Mouse (Mus musculus) stomach, embryonic 15.5 days (tissue): ENCODE data around the gene Dram2. TPM values are rescaled to one million over a fixed set of nuclear protein-coding genes. Genes with fewer than 3 reads are reported as not detected.
A peak's percentile ranks its signal among the peaks of the same experiment; 100 is the strongest.

Experiments
- ATAC-seq: fragments of 200-750 bp; cut with Nextera tagmentation; 2 replicates; pipeline ENCODE4 v1.8.0; 2017; ENCODE audit warnings: low read depth, moderate number of reproducible peaks, moderate TSS enrichment; ENCODE audit not compliant: insufficient read depth, low FRiP score
- H3K27ac ChIP-seq: fragments of 300-500 bp; sonication (generic); 2 replicates; pipeline ENCODE4 v1.5.1; 2015; ENCODE audit warnings: mild to moderate bottlenecking, inconsistent platforms
- H3K27me3 ChIP-seq: fragments of 300-500 bp; sonication (generic); replicated peaks from 2 replicates; pipeline ENCODE4 v1.6.1; 2015; ENCODE audit warnings: inconsistent platforms
- H3K36me3 ChIP-seq: fragments of 300-500 bp; sonication (generic); 2 replicates; pipeline ENCODE4 v1.6.1; 2015; ENCODE audit warnings: inconsistent platforms
- H3K4me1 ChIP-seq: fragments of 300-500 bp; sonication (generic); 2 replicates; pipeline ENCODE4 v1.6.1; 2015; ENCODE audit warnings: inconsistent platforms
- H3K4me2 ChIP-seq: fragments of 300-500 bp; sonication (generic); 2 replicates; pipeline ENCODE4 v1.6.1; 2015; ENCODE audit warnings: mild to moderate bottlenecking, inconsistent platforms
- H3K4me3 ChIP-seq: fragments of 300-500 bp; sonication (generic); replicated peaks from 2 replicates; pipeline ENCODE4 v1.5.1; 2015; ENCODE audit warnings: inconsistent platforms
- H3K9ac ChIP-seq: fragments of 300-500 bp; sonication (generic); 2 replicates; pipeline ENCODE4 v1.6.1; 2015; ENCODE audit warnings: inconsistent platforms
- H3K9me3 ChIP-seq: fragments of 300-500 bp; sonication (generic); 2 replicates; pipeline ENCODE4 v1.6.1; 2016; ENCODE audit warnings: inconsistent platforms
- WGBS: fragments of 180-500 bp; shearing (Covaris S2); methylation state at CpG from one replicate; pipeline ENCODE4 v1.1.7; 2015; 5-methylcytosine and 5-hydroxymethylcytosine counted together
- polyA plus RNA-seq: library from polyadenylated mRNA; unstranded; fragments of >200 nt; fragmentation: Nextera tagmentation; extraction: Ambion mirVana; gene quantifications from 2 replicates; pipeline ENCODE4 v1.2.1, GENCODE M21; 2015

The Dram2 gene
- 70.3 and 82.3 TPM in 2 replicates for polyA plus RNA-seq

DNA sequence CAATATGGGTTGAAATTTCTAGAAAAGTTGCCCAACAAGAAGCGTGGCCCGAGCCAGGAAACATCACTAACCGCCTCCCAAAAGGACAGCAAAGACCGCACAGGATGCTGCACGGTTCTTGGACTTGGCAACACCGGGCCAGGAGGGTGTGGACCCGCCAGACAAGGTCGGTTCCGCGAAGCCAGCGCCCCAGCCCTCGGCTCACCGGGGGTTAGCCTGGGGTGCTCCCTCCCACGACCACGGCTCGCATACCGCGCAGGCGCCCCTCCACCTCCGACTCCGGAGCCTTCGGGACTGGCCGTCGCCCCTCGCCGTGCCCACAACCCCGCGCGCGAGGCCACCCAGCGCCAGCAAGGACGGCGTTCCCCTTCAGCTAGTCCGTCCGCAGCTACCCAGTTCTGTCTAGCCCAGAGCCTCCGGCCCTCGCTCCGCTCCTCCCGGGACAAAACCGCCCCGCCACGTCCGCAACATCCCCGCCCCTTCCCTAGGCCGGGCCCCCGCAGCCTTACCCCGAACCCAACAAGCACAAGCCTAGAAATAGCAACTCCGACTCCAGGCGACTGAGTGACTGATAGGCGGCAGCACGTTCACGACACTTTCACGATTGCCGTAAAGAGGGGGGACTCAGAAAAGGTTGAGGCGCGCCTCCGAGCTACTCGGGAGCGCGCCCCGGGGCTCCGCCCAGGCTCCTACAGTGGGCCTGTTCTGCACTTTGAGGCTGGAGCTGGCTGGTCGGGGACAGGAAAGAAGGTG is at the start of gene Dram2, which contains the start of gene Cept1:
Dram2 (plus strand) TSS at position 628 of the 753 bp plus-strand sequence.
Cept1 (minus strand) TSS at position 632 of the 753 bp plus-strand sequence.
- Histone ChIP-seq H3K4me2 (peak within 1 kb of the TSS; percentile 51), H3K4me1 (peaks cover 7% of the 10 kb centered on the region; the same call in 1 of the 2 replicates), H3K4me3 (peak within 1 kb of the TSS; percentile 83), H3K27me3 (no peaks in the 10 kb centered on the region), H3K27ac (peak within 1 kb of the TSS; percentile 99), H3K36me3 (0 out of 2 replicates have a peak, but pooled peaks cover 2% of the 10 kb centered on the region), H3K9ac (peak within 1 kb of the TSS; percentile 87), H3K9me3 (no peaks in the 10 kb centered on the region)
- ATAC-seq, result peak; percentile 96
- 0% methylated on average over 63 of the region's 63 CpGs for WGBS

DNA sequence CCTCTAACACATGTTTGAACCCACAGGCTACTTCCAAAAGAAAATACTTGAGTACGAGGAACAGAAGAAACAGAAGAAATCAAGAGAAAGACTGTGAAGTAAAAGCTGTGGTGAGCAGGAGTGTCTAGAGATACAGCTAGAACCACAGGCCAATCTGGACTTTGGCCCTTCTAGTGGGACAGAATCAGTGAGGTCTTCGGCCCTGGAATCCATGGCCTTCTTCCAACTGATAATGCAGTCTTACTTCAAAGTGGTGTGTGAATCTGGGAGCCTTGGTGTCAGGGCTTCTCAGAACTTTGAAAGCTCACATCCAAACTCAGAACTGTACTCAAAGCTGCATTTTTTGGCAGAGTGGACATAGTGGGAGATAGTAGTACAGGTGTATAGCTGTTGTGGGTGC is 47.1 kb upstream of the Dram2 start:
- 85% methylated on average over 2 of the region's 2 CpGs for WGBS
- no peak overlapping the region for H3K4me2 ChIP-seq
- no peaks in the 10 kb centered on the region for H3K27me3 ChIP-seq
- no peak overlapping the region for H3K4me3 ChIP-seq
- ATAC-seq, result no peak
- H3K36me3 ChIP-seq, result peaks cover 11% of the 10 kb centered on the region; the same call in 1 of the 2 replicates
- H3K9me3 ChIP-seq, result no peaks in the 10 kb centered on the region
- H3K4me1 ChIP-seq, result no peaks in the 10 kb centered on the region
- H3K27ac ChIP-seq, result no peak overlapping the region
- no peak overlapping the region for H3K9ac ChIP-seq

DNA sequence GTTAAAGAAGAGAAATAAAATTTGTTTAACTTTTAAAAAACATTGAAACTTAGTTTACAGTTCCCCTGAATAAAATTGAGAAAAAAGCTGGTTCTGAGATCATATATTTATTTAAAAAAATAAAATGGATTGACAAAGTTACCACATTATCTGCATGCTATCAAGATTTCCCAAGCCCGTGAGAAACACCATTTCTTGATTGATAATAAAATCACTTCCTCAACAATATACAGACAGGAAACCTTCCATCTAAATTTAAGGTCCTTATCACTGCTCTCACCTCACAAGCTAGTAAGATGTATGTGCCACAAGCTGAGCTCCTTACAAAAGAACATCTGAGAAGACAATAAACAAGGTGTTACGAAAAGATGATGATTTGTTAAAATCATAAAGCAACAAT is 44.7 kb upstream of the Dram2 start:
- Histone ChIP-seq H3K9me3 (no peaks in the 10 kb centered on the region), H3K9ac (no peak overlapping the region), H3K27ac (no peak overlapping the region), H3K4me3 (no peak overlapping the region), H3K36me3 (peaks cover 11% of the 10 kb centered on the region; the same call in 1 of the 2 replicates), H3K4me2 (no peak overlapping the region), H3K27me3 (no peaks in the 10 kb centered on the region), H3K4me1 (no peaks in the 10 kb centered on the region)
- no peak for ATAC-seq
- WGBS, result 87% methylated on average over 2 of the region's 2 CpGs

DNA sequence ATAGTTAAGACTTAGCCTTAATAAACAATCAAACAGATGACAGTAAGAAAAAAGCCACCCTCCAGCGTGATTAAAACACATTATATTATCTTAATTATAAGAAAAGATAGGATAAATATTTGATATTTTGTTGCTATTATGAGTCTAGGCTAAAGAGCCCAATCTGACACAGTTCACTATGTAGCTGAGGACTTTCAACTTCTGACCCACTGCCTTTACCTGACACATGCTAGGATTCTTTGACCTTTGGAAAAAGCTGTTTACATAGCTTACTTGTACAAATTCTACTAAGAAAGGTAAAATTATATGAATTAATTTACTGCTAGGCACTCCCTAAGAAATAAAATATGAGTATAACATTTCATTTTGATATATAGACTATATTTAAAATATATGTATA is 36.9 kb upstream of the Dram2 start:
- H3K9ac ChIP-seq, result no peak overlapping the region
- ATAC-seq, result no peak
- 69% methylated on average over 1 of the region's 1 CpGs for WGBS
- H3K27ac ChIP-seq, result no peak overlapping the region
- H3K27me3 ChIP-seq, result no peaks in the 10 kb centered on the region
- H3K4me2 ChIP-seq, result no peak overlapping the region
- no peaks in the 10 kb centered on the region for H3K4me1 ChIP-seq
- H3K9me3 ChIP-seq, result no peaks in the 10 kb centered on the region
- H3K36me3 ChIP-seq, result no peaks in the 10 kb centered on the region
- no peak overlapping the region for H3K4me3 ChIP-seq

DNA sequence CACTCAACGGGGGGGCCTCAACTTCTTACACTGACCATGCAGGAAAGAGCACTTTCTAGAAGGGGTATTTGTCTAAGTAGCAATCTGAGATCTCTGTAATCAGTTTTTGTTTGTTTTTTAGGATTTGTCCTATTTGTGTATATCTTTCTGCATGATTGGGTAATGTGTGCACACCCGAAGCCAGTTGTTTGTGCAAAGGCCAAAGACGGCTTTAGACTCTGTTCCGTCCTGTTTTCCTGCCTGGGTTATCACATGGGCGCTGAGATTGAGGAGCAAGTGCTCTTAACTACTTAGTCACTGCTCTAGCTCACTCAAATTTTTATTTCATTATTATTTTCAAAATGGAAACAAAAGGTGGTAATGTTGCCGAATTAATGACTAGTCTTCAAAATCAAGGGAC is 32.6 kb upstream of the Dram2 start:
- no peak for ATAC-seq
- H3K9me3 ChIP-seq, result no peaks in the 10 kb centered on the region

DNA sequence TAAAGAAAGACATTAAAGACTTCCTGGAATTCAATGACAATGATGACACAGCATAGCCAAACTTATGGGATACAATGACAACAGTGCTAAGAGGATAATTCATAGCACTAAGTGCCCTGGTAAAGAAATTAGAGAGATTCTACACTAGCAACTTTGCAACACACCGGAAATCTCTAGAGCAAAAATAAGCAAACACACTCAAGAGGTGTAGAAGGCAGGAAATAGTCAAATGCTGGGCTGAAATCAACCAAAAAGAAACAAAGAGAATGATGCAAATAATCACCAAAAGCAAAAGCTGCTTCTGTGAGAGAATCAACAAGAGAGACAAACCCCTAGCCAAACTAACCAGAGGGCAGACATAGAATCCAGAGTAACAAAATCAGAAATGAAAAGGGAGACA is 24.9 kb upstream of the Dram2 start:
- Histone ChIP-seq H3K4me3 (no peak overlapping the region), H3K4me1 (no peaks in the 10 kb centered on the region), H3K9ac (no peak overlapping the region), H3K27me3 (no peaks in the 10 kb centered on the region), H3K27ac (no peak overlapping the region), H3K36me3 (no peaks in the 10 kb centered on the region), H3K9me3 (no peaks in the 10 kb centered on the region), H3K4me2 (no peak overlapping the region)
- 93% methylated on average over 1 of the region's 1 CpGs for WGBS
- no peak for ATAC-seq

More for the DNA sequence above, 32.6 kb upstream of the Dram2 start:
- Histone ChIP-seq H3K4me1 (no peaks in the 10 kb centered on the region), H3K27me3 (no peaks in the 10 kb centered on the region), H3K4me3 (no peak overlapping the region), H3K9ac (no peak overlapping the region), H3K36me3 (no peaks in the 10 kb centered on the region), H3K4me2 (no peak overlapping the region), H3K27ac (no peak overlapping the region)
- 72% methylated on average over 6 of the region's 6 CpGs for WGBS

DNA sequence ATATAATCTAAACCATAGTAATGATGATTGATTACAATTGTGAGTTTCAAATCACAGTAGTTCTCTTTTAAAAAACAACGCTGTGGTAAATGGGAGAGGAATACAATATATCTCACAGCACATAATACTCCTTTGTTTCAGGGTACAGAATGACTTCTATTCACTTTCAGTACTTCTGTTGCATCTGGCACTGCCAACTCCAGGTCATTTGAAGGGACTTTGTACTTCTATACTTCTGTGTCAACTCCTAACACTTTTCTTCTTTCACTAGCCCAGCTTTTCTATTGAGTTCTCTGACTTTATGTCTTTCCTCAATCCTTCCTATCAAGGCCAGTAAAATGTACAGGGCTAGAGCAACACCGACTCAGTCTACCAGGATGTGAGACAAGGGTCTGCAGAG is 21.2 kb upstream of the Dram2 start:
- no peaks in the 10 kb centered on the region for H3K36me3 ChIP-seq
- 81% methylated on average over 2 of the region's 2 CpGs for WGBS
- H3K27me3 ChIP-seq, result no peaks in the 10 kb centered on the region
- no peaks in the 10 kb centered on the region for H3K9me3 ChIP-seq
- no peaks in the 10 kb centered on the region for H3K4me1 ChIP-seq
- H3K4me2 ChIP-seq, result no peak overlapping the region
- H3K27ac ChIP-seq, result no peak overlapping the region
- H3K9ac ChIP-seq, result no peak overlapping the region
- H3K4me3 ChIP-seq, result no peak overlapping the region
- no peak for ATAC-seq

DNA sequence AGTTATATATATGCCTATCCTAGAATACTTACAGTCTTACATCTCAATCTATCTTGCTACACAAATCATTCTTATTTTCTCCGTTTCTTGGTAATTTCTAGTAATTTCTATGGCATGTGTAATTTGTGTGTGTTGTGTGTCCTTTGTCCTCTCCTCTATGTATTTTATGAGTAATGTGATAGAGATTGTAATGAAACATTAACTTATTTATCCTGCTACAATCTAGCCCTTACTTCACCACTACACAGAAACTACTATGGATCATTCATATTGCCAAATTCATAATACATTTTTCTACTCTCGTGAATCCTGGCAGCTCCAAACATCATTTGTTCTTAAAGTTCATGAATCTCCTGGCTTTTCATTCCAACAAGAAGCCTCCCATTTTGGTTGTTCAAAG is 19.6 kb upstream of the Dram2 start:
- no peak for ATAC-seq

DNA sequence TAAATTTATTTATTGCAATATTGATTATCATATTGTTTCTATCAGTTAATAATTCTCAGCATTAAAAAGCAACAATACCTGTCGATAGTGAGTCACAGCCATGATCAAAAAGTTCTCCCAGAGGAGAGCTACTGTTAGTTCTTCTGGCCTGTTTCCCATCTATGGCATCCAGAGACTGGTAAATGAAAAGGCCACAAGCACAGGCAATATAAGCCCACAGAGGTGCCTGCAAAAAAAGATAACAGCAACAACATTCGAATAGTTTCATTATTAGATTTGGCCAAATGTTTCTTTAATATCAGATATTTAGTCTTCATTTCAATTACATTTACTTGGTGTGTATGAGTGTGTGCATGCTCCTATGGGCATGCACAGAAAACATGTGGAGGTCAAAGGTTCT is 14.3 kb upstream of the Dram2 start:
- Histone ChIP-seq H3K4me1 (no peaks in the 10 kb centered on the region), H3K27me3 (no peaks in the 10 kb centered on the region), H3K36me3 (peaks cover 8% of the 10 kb centered on the region; the same call in 1 of the 2 replicates), H3K9me3 (no peaks in the 10 kb centered on the region), H3K4me2 (no peak overlapping the region), H3K4me3 (no peak overlapping the region), H3K27ac (no peak overlapping the region), H3K9ac (no peak overlapping the region)
- ATAC-seq, result no peak
- WGBS, result 86% methylated on average over 2 of the region's 2 CpGs

More for the DNA sequence above, 19.6 kb upstream of the Dram2 start:
- Histone ChIP-seq H3K4me2 (no peak overlapping the region), H3K27ac (no peak overlapping the region), H3K4me1 (no peaks in the 10 kb centered on the region), H3K4me3 (no peak overlapping the region), H3K27me3 (no peaks in the 10 kb centered on the region), H3K9me3 (no peaks in the 10 kb centered on the region), H3K9ac (no peak overlapping the region), H3K36me3 (no peaks in the 10 kb centered on the region)
- WGBS, result 85% methylated on average over 2 of the region's 2 CpGs

DNA sequence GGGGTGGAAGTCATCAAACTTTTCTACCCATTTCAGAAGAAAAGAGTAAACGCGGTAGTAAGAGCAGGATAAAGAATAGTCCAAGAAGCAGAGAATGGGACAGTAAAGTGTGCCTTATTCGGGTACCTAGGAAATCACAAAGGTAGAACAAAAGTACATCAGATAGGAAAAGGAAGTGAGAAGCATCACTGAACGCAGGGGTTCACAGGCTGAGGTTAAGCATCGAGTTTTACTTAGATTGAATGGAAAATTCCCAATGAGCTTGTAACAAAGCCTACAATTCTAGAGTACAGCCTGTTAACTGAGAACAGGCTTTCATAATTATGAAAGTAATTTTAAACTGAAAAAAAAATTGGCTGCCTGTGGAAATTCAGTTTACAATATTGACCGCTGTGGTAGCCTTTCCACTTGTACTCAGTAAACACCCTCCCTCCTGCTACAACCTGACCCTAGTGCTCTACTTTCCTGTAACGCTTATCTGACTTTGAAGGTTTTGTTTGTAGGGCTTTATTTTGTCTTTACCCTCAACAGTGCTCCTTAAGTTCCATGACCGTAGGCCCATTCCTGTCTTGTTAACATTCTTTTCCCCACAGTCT is 2.8 kb upstream of the Dram2 start:
- no peak for ATAC-seq
- Histone ChIP-seq H3K36me3 (no peaks in the 10 kb centered on the region), H3K27me3 (no peaks in the 10 kb centered on the region), H3K9ac (no peak overlapping the region), H3K4me1 (peaks cover 7% of the 10 kb centered on the region; the same call in 1 of the 2 replicates), H3K4me2 (0 out of 2 replicates have a peak overlapping the region, but pooled peaks have one; percentile 1), H3K27ac (no peak overlapping the region), H3K9me3 (no peaks in the 10 kb centered on the region), H3K4me3 (no peak overlapping the region)
- WGBS, result 71% methylated on average over 8 of the region's 8 CpGs

DNA sequence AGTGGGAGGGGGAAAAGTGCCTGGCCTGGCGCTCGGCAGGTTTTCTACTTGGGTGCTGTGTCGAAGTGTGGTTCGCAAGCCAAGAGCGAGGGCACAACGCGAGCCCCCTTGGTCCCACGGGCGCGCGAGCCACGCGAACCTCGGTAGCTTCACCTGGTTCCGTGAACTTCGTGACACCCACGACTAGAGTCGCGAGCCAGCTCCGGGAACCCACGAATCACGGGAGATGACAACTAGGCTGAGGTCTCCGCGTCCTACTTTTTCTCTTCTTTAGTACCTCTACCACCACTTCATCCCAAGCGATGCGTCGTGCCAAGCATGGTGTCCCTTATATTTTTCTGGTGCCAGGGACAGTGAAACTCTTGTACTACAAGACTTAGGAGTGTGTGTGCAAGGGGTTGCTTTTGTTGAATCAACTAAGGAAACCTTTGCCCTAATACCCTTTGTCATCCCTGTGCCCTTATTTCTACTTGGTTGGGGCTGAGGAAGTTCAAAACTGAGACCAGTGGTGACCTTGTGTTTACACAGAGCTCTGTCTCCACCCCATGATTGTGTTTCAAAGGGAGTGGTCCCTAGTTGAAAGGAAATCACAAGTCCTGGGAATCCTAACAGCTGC is 434 bp downstream of the Dram2 start:
- peak overlapping the region; percentile 56 for H3K9ac ChIP-seq
- peak; percentile 23; the same call in 1 of the 2 replicates for ATAC-seq
- H3K9me3 ChIP-seq, result no peaks in the 10 kb centered on the region
- H3K27me3 ChIP-seq, result no peaks in the 10 kb centered on the region
- 0 out of 2 replicates have a peak, but pooled peaks cover 2% of the 10 kb centered on the region for H3K36me3 ChIP-seq
- H3K4me3 ChIP-seq, result peak overlapping the region; percentile 83
- H3K27ac ChIP-seq, result peak overlapping the region; percentile 99
- WGBS, result under 1% methylated on average over 27 of the region's 27 CpGs
- peak overlapping the region; percentile 49 for H3K4me2 ChIP-seq
- H3K4me1 ChIP-seq, result peaks cover 7% of the 10 kb centered on the region; the same call in 1 of the 2 replicates

DNA sequence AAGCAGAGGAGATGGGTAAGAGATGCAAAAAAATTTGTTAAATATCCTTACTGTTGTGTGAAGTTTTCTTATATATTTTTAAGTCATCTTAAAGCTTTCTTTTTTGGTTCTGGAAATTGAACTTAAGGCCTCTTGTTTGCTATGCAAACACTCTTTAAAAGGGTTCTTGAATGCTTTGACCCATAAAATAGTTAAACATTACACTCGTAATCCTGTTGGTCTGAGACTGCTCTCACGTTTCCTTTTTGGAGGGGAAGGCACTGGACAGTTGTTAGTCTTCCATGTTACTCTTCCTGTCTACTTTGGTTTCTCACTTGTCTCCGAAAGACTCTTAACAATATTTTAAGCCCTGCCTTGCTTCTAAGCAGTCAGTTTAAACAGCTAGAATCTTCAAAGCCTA is 1.4 kb downstream of the Dram2 start:
- H3K27ac ChIP-seq, result no peak overlapping the region
- peak overlapping the region; percentile 23; the same call in 1 of the 2 replicates for H3K4me3 ChIP-seq
- no peak for ATAC-seq
- H3K27me3 ChIP-seq, result no peaks in the 10 kb centered on the region
- H3K4me2 ChIP-seq, result peak overlapping the region; percentile 49
- H3K4me1 ChIP-seq, result peaks cover 7% of the 10 kb centered on the region; the same call in 1 of the 2 replicates
- WGBS, result 12% methylated on average over 3 of the region's 3 CpGs
- no peaks in the 10 kb centered on the region for H3K9me3 ChIP-seq
- 0 out of 2 replicates have a peak, but pooled peaks cover 2% of the 10 kb centered on the region for H3K36me3 ChIP-seq
- H3K9ac ChIP-seq, result no peak overlapping the region
